Mouse (Mus musculus): Measurements from ENCODE around the gene Metap2.

GRCm38 (mm10) chr10:93930236-93930824 lies 33.4 kb upstream of the Metap2 start:
- TF ChIP-seq CTCF (IDR thresholded peaks at IDR 0.05; ENCODE audit: extremely low read depth, insufficient read depth, insufficient read length, insufficient replicate concordance) = no peak
- no peak for TF ChIP-seq POLR2A (IDR thresholded peaks at IDR 0.05; ENCODE audit: low read depth, low read length)
